Mouse (Mus musculus) testis, adult 2 months (tissue): ENCODE measurements around the gene Mmp8. TPM values are rescaled to one million over a fixed set of nuclear protein-coding genes. Genes with fewer than 3 reads are reported as not detected.

Experiments
- H3K27ac ChIP-seq: fragments of 200-500 bp; 2 replicates; pipeline ENCODE4 v1.5.1; 2012; ENCODE audit warnings: low read depth, low read length; ENCODE audit not compliant: control insufficient read depth, insufficient read depth
- H3K27me3 ChIP-seq: fragments of 200-500 bp; 2 replicates; pipeline ENCODE4 v1.6.1; 2012; ENCODE audit warnings: mild to moderate bottlenecking, low read length, moderate library complexity; ENCODE audit not compliant: control insufficient read depth, insufficient read depth
- H3K36me3 ChIP-seq: fragments of 200-500 bp; 2 replicates; pipeline ENCODE4 v1.6.1; 2012; ENCODE audit warnings: mild to moderate bottlenecking, low read length; ENCODE audit not compliant: control insufficient read depth, insufficient read depth
- H3K4me1 ChIP-seq: fragments of 200-500 bp; 2 replicates; pipeline ENCODE4 v1.6.1; 2012; ENCODE audit warnings: low read length; ENCODE audit not compliant: control insufficient read depth, insufficient read depth
- H3K4me3 ChIP-seq: fragments of 200-500 bp; 2 replicates; pipeline ENCODE4 v1.5.1; 2012; ENCODE audit warnings: low read depth, mild to moderate bottlenecking, low read length, moderate library complexity, mixed read lengths; ENCODE audit not compliant: control insufficient read depth
- CTCF ChIP-seq: fragments of 200-500 bp; IDR thresholded peaks from 2 replicates; pipeline ENCODE4 v1.5.1; 2012; ENCODE audit warnings: low read depth, mild to moderate bottlenecking, inconsistent platforms, low read length, moderate library complexity; ENCODE audit not compliant: control insufficient read depth, insufficient read depth, insufficient replicate concordance
- POLR2A ChIP-seq: fragments of 200-500 bp; IDR thresholded peaks from 2 replicates; pipeline ENCODE4 v1.6.1; 2012; ENCODE audit warnings: low read depth, mild to moderate bottlenecking, inconsistent platforms, low read length, moderate library complexity; ENCODE audit not compliant: control insufficient read depth
- polyA plus RNA-seq: library from polyadenylated mRNA; depleted of rRNA; stranded (reverse); fragments of >200 nt; gene quantifications from 2 replicates; pipeline ENCODE4 v1.2.3, GENCODE M21; 2012; rRNA removed

The Mmp8 gene
- not detected in 2 replicates for polyA plus RNA-seq

- H3K4me1 ChIP-seq = no peaks in the 10 kb centered on the region
- no peak within 1 kb of the TSS for H3K4me3 ChIP-seq
- H3K27me3 ChIP-seq = no peaks in the 10 kb centered on the region
- H3K36me3 ChIP-seq = no peaks in the 10 kb centered on the region
- TF ChIP-seq CTCF (no peak), POLR2A (no peak)
- H3K27ac ChIP-seq = no peak within 1 kb of the TSS
These were observed at the start of gene Mmp8 for GRCm38 (mm10) chr9:7558221-7559017. TSS of gene Mmp8 (plus strand) at chr9:7558456.

- Histone ChIP-seq H3K4me3 (no peak overlapping the region), H3K36me3 (no peaks in the 10 kb centered on the region), H3K27ac (no peak overlapping the region), H3K27me3 (no peaks in the 10 kb centered on the region), H3K4me1 (no peaks in the 10 kb centered on the region)
- TF ChIP-seq POLR2A (no peak), CTCF (no peak)
These were observed 48.5 kb upstream of the Mmp8 start for GRCm38 (mm10) chr9:7509619-7510233.

DNA sequence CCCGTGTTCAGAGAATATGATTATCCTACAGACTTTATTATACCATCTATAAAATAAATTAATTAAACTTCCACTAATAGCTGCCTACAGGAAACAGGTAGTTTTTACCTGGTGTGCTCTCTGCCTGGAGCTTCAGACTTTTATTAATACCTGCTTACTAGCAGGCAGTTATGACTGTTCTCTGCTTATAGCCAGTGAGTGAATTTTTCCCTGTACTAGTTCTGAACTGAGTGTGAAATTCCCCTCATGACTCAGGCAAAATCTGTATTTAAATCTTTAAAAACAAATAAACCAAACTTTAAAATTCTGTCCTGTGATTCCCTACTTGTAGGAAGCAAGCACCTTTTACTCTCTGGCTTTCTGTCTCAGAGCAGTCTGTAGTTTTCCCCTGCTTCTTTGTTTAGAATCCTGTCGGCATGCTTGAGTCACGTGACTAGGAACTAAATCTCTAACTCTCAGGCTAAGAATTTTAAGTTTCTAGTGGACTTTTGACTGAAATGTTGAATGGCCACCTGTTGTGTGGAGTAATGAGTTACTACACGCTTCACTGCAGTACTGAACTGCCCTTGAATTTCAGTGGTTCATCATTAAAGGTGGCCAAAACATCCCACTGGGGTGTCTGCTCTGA lies 40.2 kb upstream of the Mmp8 start:
- TF ChIP-seq POLR2A = no peak
- no peak for TF ChIP-seq CTCF
- Histone ChIP-seq H3K4me3 (no peak overlapping the region), H3K27me3 (no peaks in the 10 kb centered on the region), H3K4me1 (no peaks in the 10 kb centered on the region), H3K36me3 (no peaks in the 10 kb centered on the region), H3K27ac (no peak overlapping the region)

DNA sequence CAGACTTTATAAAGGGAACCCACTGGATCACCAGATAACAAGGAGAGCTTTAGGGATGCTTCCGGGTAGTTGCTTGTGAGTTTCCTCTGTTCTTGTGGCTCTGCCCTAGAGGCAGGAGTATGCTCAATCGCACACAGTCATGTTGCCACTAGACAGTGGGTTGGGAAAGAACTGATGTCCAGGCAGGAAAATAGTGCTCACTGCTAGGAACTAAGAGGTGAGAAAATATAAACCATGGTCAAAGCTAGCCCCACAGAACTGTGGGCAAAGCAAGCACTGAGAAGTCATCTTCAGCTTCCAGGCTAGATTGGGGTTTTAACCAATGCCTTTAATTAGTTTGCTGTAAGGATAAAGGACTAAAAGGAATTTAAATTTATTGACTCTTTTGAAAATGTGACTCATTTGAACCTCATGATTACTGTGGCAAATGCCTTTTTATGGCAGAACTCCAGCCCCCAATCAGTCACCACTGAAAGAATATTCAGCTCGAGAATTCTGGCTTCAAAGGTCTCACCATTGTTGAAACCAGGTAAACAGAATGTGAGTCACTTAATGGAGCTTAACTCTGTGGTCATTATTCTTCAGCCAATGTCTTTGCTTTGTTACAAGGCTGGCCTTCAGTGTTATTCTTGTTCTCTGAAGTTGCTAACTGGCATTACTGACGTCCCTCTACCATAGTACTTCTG lies 31.9 kb upstream of the Mmp8 start:
- no peak overlapping the region for H3K4me3 ChIP-seq
- TF ChIP-seq CTCF (no peak), POLR2A (no peak)
- no peak overlapping the region for H3K27ac ChIP-seq
- H3K27me3 ChIP-seq = no peaks in the 10 kb centered on the region
- no peaks in the 10 kb centered on the region for H3K36me3 ChIP-seq
- H3K4me1 ChIP-seq = no peaks in the 10 kb centered on the region

- no peaks in the 10 kb centered on the region for H3K4me1 ChIP-seq
- H3K27ac ChIP-seq = no peak overlapping the region
- H3K27me3 ChIP-seq = no peaks in the 10 kb centered on the region
- H3K36me3 ChIP-seq = no peaks in the 10 kb centered on the region
- TF ChIP-seq POLR2A (no peak), CTCF (no peak)
- H3K4me3 ChIP-seq = no peak overlapping the region
These were observed 15.5 kb upstream of the Mmp8 start for GRCm38 (mm10) chr9:7542763-7543162.

DNA sequence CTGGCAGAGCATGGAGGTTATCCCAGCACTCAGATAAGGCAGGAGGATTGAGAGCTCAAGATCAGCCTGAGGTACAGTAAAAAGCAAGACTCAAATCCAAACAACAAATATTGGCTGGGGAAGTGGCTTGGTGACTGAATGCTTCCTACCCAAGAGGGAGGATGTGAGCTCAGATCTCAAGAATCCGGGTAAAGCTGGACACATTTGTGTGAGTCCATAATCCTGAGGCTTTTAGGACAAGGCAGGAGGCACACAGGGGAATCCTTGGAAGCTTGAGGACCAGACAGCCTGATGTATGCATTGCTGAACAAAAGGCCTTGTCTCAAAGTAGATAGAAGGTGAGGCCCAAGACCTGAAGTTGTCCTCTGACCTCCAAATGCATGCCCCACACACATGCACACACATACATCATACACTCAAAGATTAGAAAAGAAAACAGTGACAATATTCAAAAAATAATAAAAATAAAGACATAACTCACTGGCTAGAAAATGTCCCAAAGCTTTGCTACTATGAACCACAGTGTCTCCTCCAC lies 13.3 kb upstream of the Mmp8 start:
- no peak overlapping the region for H3K27ac ChIP-seq
- no peaks in the 10 kb centered on the region for H3K27me3 ChIP-seq
- no peaks in the 10 kb centered on the region for H3K4me1 ChIP-seq
- no peak for TF ChIP-seq POLR2A
- no peak for TF ChIP-seq CTCF
- no peak overlapping the region for H3K4me3 ChIP-seq
- no peaks in the 10 kb centered on the region for H3K36me3 ChIP-seq

GRCm38 (mm10) chr9:7545471-7545870 lies 12.8 kb upstream of the Mmp8 start:
- H3K4me1 ChIP-seq = no peaks in the 10 kb centered on the region
- H3K27ac ChIP-seq = no peak overlapping the region
- H3K4me3 ChIP-seq = no peak overlapping the region
- H3K36me3 ChIP-seq = no peaks in the 10 kb centered on the region
- TF ChIP-seq POLR2A (no peak), CTCF (no peak)
- H3K27me3 ChIP-seq = no peaks in the 10 kb centered on the region

GRCm38 (mm10) chr9:7545920-7546319 lies 12.3 kb upstream of the Mmp8 start:
- Histone ChIP-seq H3K36me3 (no peaks in the 10 kb centered on the region), H3K27ac (no peak overlapping the region), H3K4me1 (no peaks in the 10 kb centered on the region), H3K4me3 (no peak overlapping the region), H3K27me3 (no peaks in the 10 kb centered on the region)
- TF ChIP-seq CTCF (no peak), POLR2A (no peak)
